Mouse (Mus musculus) frontal cortex, postnatal 14 days (tissue): ENCODE results near the gene Fbxl7.
"Not testable (repeated sequence)": the region's sequence is repeated elsewhere in the genome, so short reads cannot be mapped to it uniquely, and the experiment has no call there.

Experiments
- DNase-seq, 2 experiments: peaks; one replicate each; pipeline ENCODE4 v3.0.0; 2022; ENCODE audit warnings: low spot score in 2 of 2

The Fbxl7 gene

DNA sequence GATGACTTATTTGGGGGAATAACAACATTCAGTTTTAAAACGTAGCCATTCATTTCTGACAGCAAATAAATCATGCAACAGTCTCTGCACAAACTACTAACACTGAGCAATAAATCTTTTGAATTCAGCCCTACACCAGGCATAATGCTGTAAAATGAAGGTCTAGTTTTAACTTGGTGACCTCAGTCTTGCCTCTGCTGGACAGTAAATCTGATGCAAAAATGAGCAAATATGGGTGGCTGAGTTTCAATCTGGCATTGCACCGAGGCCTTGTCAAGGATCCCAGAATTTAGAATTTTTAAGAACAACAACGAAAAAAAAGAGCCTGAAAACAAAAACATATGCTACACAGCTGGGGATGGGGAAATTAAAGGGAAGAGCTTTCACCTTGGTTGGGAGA, 85.8 kb downstream of the Fbxl7 start:
- DNase-seq = no peak

DNA sequence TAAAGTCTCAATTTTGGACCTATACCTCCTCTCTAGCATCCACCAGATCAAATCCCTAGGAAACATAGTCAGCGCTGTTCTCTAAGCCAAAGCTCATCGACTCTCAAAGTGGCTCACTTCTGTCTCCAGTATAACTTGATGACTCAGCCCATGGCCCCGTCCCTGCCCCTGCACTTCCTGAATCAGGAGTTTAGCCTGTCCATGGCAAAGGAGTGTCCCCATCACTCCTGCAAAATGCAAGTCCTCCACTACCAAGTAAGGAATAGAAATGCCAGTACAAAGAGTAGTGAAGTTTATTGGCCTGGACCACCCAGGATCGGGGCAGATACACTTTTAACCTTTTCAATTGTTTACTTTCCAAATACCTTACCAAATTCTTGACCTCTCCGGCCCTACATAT, 91.3 kb downstream of the Fbxl7 start:
- no peak for DNase-seq

- no peak for DNase-seq
These were observed 95.8 kb downstream of the Fbxl7 start for GRCm38 (mm10) chr15:26799457-26800021.

GRCm38 (mm10) chr15:26795937-26796336, 99.4 kb downstream of the Fbxl7 start:
- DNase-seq = no peak

DNA sequence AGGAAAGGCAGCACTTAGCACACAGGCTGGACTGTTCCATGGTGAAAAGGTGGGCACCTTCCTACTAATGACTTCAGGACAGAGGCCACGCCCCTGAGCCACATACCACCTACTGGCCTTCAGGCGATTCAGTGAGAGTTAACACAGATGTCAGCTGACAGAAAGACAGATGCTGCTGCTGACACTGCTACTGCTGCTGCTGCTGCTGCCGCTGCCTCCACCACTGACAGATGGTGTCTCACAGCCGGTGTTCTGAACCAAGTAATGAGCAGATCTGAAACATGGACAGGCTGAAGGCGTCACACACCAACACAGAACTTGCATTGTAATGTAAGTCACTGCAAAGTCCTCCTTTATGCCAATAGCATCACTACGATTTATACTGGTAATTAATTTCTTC, 99.9 kb downstream of the Fbxl7 start:
- DNase-seq = peak; percentile 7 to 16

DNA sequence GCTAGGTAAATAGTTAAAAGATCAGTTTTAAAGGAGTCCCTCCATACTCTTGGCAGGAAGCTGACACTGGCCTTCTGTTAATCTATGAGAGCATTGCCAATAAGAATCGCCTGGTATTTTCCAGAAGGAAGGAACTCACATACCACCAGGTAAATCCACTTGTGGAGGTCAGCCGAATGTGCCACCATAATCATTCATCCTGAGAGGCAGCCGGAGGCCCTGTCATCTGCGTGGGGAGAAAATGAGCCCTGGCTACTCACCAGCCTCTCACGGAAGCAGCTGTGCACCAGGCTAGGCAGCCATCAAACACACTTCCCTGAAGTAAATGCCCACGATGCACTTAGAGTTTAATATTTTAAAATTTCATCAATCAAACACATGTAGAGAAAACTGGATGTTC, 108.2 kb downstream of the Fbxl7 start:
- DNase-seq = no peak

DNA sequence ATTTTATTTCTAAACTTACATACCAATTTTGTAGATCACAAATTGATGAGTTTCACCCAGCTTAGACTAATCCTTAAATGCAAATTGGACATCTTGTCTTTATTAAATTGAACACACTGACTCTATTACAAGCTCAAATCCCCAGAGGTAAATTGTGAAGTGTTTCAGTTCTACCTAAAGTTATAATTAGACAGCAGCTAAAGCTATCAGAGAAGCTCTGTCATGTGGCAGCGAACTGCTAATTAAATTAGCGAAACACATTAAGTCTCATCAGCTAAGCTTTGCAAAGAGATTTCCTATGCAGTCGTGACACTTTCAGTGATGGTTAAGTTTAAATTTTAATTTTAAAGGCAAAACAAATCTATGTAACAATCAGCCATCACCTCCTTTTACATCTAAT, 114.8 kb downstream of the Fbxl7 start:
- DNase-seq = no peak

DNA sequence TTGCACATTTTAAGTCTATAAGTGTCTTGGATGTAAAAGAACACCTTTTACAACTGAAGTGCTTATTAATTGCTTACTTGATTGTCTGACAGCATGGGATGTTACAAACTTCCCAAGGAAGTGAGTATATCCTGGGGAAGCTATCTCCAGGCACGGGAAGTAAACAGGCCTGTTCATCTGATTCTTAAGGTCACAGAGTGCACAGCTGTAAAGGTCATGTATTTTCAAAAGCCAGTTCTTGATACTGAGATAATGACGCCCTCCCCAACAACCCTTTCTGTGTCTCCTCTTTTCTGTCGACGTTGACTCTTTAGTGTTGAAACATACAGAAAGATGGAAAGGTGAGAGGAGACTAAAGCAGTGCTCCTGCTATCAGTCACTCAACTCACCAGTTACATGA, 116.3 kb downstream of the Fbxl7 start:
- no peak for DNase-seq

DNA sequence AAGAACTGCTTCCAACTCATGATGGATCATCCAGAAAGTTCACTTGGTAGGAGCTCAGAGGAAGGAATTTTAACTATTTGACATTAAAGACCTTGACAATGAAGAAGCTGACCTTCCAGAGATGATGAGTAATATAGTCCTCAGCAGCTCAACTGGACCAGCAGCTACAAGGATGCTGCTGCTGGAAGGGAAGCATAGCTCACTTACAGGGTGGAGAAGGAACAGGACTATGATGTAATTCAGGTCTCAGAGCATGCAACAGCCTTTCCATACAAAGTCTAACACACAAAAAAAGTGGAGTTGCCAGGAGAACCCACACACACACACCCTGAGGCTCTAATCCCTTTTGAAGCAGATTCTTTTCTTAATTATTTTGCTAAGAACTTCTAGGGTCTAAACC, 119.7 kb downstream of the Fbxl7 start:
- DNase-seq = no peak

GRCm38 (mm10) chr15:26774895-26775294, 120.5 kb downstream of the Fbxl7 start:
- no peak for DNase-seq

- DNase-seq = no peak
These were observed 133.7 kb downstream of the Fbxl7 start for GRCm38 (mm10) chr15:26761651-26762050.

- DNase-seq = no peak
These were observed 146.9 kb downstream of the Fbxl7 start for GRCm38 (mm10) chr15:26748484-26748883.

GRCm38 (mm10) chr15:26732366-26732765, 163.0 kb downstream of the Fbxl7 start:
- DNase-seq = no peak

DNA sequence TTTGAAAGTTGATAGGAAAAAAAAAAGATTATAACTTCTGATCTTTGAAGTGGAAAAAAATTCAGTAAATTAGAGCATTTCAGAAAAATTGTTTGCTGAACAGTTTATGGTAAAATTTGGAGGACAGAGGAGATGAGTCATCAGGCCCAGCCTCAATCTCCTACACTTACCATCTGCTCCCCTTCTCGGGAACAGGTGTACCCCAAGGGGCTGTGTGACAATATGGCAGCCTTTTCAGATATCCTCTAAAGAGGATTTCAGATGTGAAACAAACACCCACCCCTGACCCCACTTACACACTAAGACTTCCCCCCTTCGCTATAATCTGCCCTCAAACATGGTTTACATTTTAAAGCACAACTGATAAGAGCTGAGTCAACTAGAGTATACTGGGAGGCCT, 164.6 kb downstream of the Fbxl7 start:
- no peak for DNase-seq

- not testable (repeated sequence) for DNase-seq
These were observed 166.0 kb downstream of the Fbxl7 start for GRCm38 (mm10) chr15:26729341-26729740.

DNA sequence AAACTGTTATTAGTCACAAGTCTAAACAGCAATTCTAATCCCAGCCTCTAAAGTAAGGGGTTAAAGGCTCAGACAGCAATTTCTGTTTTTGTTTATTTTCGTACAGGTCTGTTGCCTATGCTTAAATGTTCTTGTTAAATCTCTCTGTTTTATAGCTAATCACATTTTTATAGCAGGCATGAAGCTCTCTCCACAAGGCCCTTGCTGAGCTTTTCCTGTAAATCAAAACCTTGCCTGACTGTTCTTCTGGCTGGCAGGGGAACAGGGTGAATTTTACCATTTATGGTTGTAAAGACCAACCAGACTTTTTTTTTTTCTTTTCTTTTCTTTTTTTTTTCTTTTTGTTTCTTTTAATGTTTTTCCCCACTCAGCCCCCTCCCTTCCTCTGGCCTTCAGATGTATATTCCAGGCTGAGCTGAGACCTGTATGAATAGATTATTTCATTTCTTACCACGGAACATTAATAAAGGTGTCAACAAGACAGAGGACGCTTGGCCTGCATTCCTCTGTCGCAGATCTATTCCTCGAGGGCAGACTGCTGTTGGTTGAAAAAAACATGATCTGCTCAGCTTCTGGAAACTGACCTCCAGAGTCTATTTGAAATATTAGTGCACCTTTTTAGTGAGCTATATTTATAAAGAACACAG, 176.9 kb downstream of the Fbxl7 start:
- DNase-seq = no peak

DNA sequence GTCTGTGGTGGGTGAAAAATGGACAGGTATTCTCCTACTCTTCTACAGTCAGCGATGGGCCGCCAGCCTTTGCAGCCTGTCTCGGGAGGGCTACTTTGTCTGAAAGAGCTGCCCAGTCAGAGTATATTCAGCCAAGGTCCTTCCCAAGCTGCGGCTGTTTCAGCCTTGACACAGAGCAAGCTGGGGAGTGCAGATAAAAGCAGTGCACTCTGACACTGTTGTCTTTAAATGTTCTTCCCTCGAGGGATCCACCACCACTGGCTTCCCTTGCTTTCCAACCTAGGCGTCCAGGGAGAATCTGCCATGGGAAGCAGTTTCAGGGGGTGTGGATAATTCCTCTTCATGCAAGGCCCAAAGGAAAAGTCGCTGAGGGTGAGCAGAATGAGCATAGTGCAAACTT, 177.4 kb downstream of the Fbxl7 start:
- no peak for DNase-seq

- no peak for DNase-seq
These were observed 179.2 kb downstream of the Fbxl7 start for GRCm38 (mm10) chr15:26716181-26716580.

DNA sequence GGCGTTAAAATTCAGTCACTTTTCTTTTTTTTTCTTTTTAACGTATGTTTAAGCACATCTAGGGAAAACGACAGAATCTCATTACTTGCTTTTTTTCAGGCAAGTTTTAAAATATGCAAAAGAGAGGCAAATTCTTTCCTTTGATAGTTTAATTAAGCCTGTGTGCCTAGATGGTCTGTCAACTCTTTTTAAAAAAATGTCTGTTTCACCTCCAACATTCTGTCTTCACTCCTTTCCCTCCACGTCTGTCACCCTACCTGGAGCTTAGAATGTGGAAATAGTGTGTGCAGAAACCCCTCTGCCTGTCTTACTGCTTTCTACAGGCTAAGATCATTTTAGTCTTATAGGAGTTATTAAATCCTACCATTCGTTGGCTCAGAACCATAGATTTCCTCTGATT, 179.7 kb downstream of the Fbxl7 start:
- DNase-seq = no peak

- DNase-seq = no peak
These were observed 183.1 kb downstream of the Fbxl7 start for GRCm38 (mm10) chr15:26712271-26712670.

DNA sequence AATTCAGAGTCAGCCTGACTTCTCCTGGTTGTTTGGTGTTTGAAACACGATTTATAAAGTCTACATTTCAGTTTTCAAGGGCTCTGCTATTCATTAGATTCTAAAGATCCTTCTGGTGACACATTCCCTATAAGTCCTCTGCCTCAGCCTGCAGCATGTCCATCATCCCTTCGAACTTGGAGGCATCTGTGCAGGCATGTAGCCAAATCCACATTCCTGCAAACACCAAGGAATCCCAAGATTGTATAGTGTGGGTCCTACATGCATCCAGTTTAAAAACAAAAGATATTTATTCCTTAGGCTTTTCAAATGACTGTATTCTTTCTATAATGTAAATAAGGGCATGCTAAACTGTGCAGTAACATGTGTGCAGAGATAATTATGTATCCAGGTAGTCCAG, 190.4 kb downstream of the Fbxl7 start:
- no peak for DNase-seq

GRCm38 (mm10) chr15:26703156-26703840, 192.1 kb downstream of the Fbxl7 start:
- no peak for DNase-seq

GRCm38 (mm10) chr15:26701949-26702675, 193.3 kb downstream of the Fbxl7 start:
- DNase-seq = no peak
